Mouse (Mus musculus) kidney, postnatal 25 days (tissue): ENCODE data around the gene Zfp273.
"Not testable (repeated sequence)": the region's sequence is repeated elsewhere in the genome, so short reads cannot be mapped to it uniquely, and the experiment has no call there.

Experiments used
- DNase-seq, 2 experiments: peaks; one replicate each; pipeline ENCODE4 v3.0.0; 2021; ENCODE audit warnings: mixed read lengths in 2 of 2

The Zfp273 gene

GRCm38 (mm10) chr13:67813710-67814660 is at the start of gene Zfp273:
Zfp273 (plus strand) TSS chr13:67813740.
- peak; percentile 76 to 88 for DNase-seq

- peak; percentile 72 to 73 for DNase-seq
Observed at GRCm38 (mm10) chr13:67779265-67780221, 34.0 kb upstream of the Zfp273 start, which contains the start of gene Zfp493. Zfp493 (plus strand) TSS chr13:67779693.

GRCm38 (mm10) chr13:67791921-67792455 is 21.6 kb upstream of the Zfp273 start:
- DNase-seq = no peak

GRCm38 (mm10) chr13:67798618-67799017 is 14.9 kb upstream of the Zfp273 start:
- DNase-seq = no peak

GRCm38 (mm10) chr13:67799151-67799550 is 14.4 kb upstream of the Zfp273 start:
- DNase-seq = not testable (repeated sequence)

- DNase-seq = no peak
Observed at GRCm38 (mm10) chr13:67811651-67812210, 1.8 kb upstream of the Zfp273 start.

- DNase-seq = no peak
Observed at GRCm38 (mm10) chr13:67812961-67813709, 405 bp upstream of the Zfp273 start.

- DNase-seq = no peak
Observed at GRCm38 (mm10) chr13:67818636-67819035, 5.1 kb downstream of the Zfp273 start.

- DNase-seq = peak; percentile 62 to 69
Observed at GRCm38 (mm10) chr13:67830911-67831336, 17.4 kb downstream of the Zfp273 start, which contains the start of gene Gm10037. Gm10037 (plus strand) TSS chr13:67831106.

- DNase-seq = not testable (repeated sequence)
Observed at GRCm38 (mm10) chr13:67833137-67833536, 19.6 kb downstream of the Zfp273 start.

- DNase-seq = no peak
Observed at GRCm38 (mm10) chr13:67843775-67844118, 30.2 kb downstream of the Zfp273 start.

- DNase-seq = peak; percentile 40 to 73
Observed at GRCm38 (mm10) chr13:67844119-67844852, 30.7 kb downstream of the Zfp273 start.

GRCm38 (mm10) chr13:67844853-67845194 is 31.3 kb downstream of the Zfp273 start:
- DNase-seq = no peak

GRCm38 (mm10) chr13:67850361-67850760 is 36.8 kb downstream of the Zfp273 start:
- DNase-seq = no peak

GRCm38 (mm10) chr13:67853130-67853529 is 39.6 kb downstream of the Zfp273 start:
- no peak for DNase-seq

- DNase-seq = no peak
Observed at GRCm38 (mm10) chr13:67853983-67854382, 40.4 kb downstream of the Zfp273 start.

GRCm38 (mm10) chr13:67857317-67857716 is 43.8 kb downstream of the Zfp273 start:
- no peak for DNase-seq

- DNase-seq = no peak
Observed at GRCm38 (mm10) chr13:67862508-67862907, 49.0 kb downstream of the Zfp273 start.

GRCm38 (mm10) chr13:67863026-67863425 is 49.5 kb downstream of the Zfp273 start, which contains the start of gene BC048507:
BC048507 (plus strand) TSS chr13:67863326.
- no peak for DNase-seq

- DNase-seq = no peak
Observed at GRCm38 (mm10) chr13:67864764-67865350, 51.3 kb downstream of the Zfp273 start.
